Mouse (Mus musculus) embryonic facial prominence, embryonic 15.5 days (tissue): ENCODE data around the gene Zfp708. TPM values are rescaled to one million over a fixed set of nuclear protein-coding genes. Genes with fewer than 3 reads are reported as not detected.
"Not testable (repeated sequence)": the region's sequence is repeated elsewhere in the genome, so short reads cannot be mapped to it uniquely, and the experiment has no call there.

Source experiments
- ATAC-seq: fragments of 200-750 bp; cut with Nextera tagmentation; 2 replicates; pipeline ENCODE4 v1.8.0; 2017; ENCODE audit warnings: low read depth, moderate TSS enrichment; ENCODE audit not compliant: insufficient number of reproducible peaks, low FRiP score, low TSS enrichment
- H3K27ac ChIP-seq: fragments of 300-500 bp; sonication (generic); replicated peaks from 2 replicates; pipeline ENCODE4 v1.5.1; 2015; ENCODE audit warnings: mild to moderate bottlenecking, inconsistent platforms
- H3K27me3 ChIP-seq: fragments of 300-500 bp; sonication (generic); 2 replicates; pipeline ENCODE4 v1.6.1; 2015; ENCODE audit warnings: inconsistent platforms
- H3K36me3 ChIP-seq: fragments of 300-500 bp; sonication (generic); 2 replicates; pipeline ENCODE4 v1.6.1; 2015; ENCODE audit warnings: mild to moderate bottlenecking, inconsistent platforms
- H3K4me1 ChIP-seq: fragments of 300-500 bp; sonication (generic); 2 replicates; pipeline ENCODE4 v1.6.1; 2015; ENCODE audit warnings: inconsistent platforms
- H3K4me2 ChIP-seq: fragments of 300-500 bp; sonication (generic); replicated peaks from 2 replicates; pipeline ENCODE4 v1.6.1; 2015; ENCODE audit warnings: mild to moderate bottlenecking, inconsistent platforms
- H3K4me3 ChIP-seq: fragments of 300-500 bp; sonication (generic); replicated peaks from 2 replicates; pipeline ENCODE4 v1.5.1; 2015; ENCODE audit warnings: mild to moderate bottlenecking, inconsistent platforms
- H3K9ac ChIP-seq: fragments of 300-500 bp; sonication (generic); 2 replicates; pipeline ENCODE4 v1.6.1; 2015; ENCODE audit warnings: inconsistent platforms
- H3K9me3 ChIP-seq: fragments of 300-500 bp; sonication (generic); replicated peaks from 2 replicates; pipeline ENCODE4 v1.6.1; 2016; ENCODE audit warnings: inconsistent platforms
- WGBS: fragments of 180-500 bp; shearing (Covaris S2); methylation state at CpG from one replicate; pipeline ENCODE4 v1.1.7; 2015; 5-methylcytosine and 5-hydroxymethylcytosine counted together
- polyA plus RNA-seq: library from polyadenylated mRNA; unstranded; fragments of >200 nt; fragmentation: Nextera tagmentation; extraction: Ambion mirVana; gene quantifications from 2 replicates; pipeline ENCODE4 v1.2.1, GENCODE M21; 2015

Gene Zfp708
- 4.9 and 6.0 TPM in 2 replicates for polyA plus RNA-seq

GRCm38 (mm10) chr13:67097876-67098275 lies at the start of gene Zfp708:
TSS of gene Zfp708 (minus strand) at chr13:67097976.
- ATAC-seq = no peak
- no peak within 1 kb of the TSS for H3K4me3 ChIP-seq
- no peak within 1 kb of the TSS for H3K27ac ChIP-seq
- no peaks in the 10 kb centered on the region for H3K4me1 ChIP-seq
- no peaks in the 10 kb centered on the region for H3K27me3 ChIP-seq
- 0 out of 2 replicates have a peak, but pooled peaks cover 15% of the 10 kb centered on the region for H3K36me3 ChIP-seq
- no peak within 1 kb of the TSS for H3K4me2 ChIP-seq
- 91% methylated on average over 10 of the region's 10 CpGs for WGBS
- H3K9me3 ChIP-seq = no peaks in the 10 kb centered on the region
- no peak within 1 kb of the TSS for H3K9ac ChIP-seq

- Histone ChIP-seq H3K4me1 (no peaks in the 10 kb centered on the region), H3K27me3 (no peaks in the 10 kb centered on the region), H3K36me3 (no peaks in the 10 kb centered on the region), H3K4me3 (peak overlapping the region; percentile 73), H3K9ac (peak overlapping the region; percentile 66), H3K4me2 (peak overlapping the region; percentile 70), H3K27ac (no peak overlapping the region), H3K9me3 (no peaks in the 10 kb centered on the region)
- 1% methylated on average over 18 of the region's 18 CpGs for WGBS
- ATAC-seq = peak; percentile 90
These were observed 30.4 kb upstream of the Zfp708 start for GRCm38 (mm10) chr13:67128038-67128721.

GRCm38 (mm10) chr13:67127507-67127906 lies 29.7 kb upstream of the Zfp708 start:
- peak overlapping the region; percentile 70 for H3K4me2 ChIP-seq
- not testable (repeated sequence) for H3K27me3 ChIP-seq, ATAC-seq, H3K4me3 ChIP-seq, H3K36me3 ChIP-seq, H3K4me1 ChIP-seq, H3K9me3 ChIP-seq, H3K27ac ChIP-seq, H3K9ac ChIP-seq
- WGBS = 72% methylated on average over 10 of the region's 10 CpGs

- Histone ChIP-seq H3K4me1 (no peaks in the 10 kb centered on the region), H3K27ac (no peak overlapping the region), H3K4me2 (no peak overlapping the region), H3K9ac (no peak overlapping the region), H3K9me3 (no peaks in the 10 kb centered on the region), H3K27me3 (no peaks in the 10 kb centered on the region), H3K36me3 (no peaks in the 10 kb centered on the region), H3K4me3 (no peak overlapping the region)
- no peak for ATAC-seq
- WGBS = 88% methylated on average over 1 of the region's 1 CpGs
These were observed 26.7 kb upstream of the Zfp708 start for GRCm38 (mm10) chr13:67124460-67124859.

GRCm38 (mm10) chr13:67121360-67121759 lies 23.6 kb upstream of the Zfp708 start, which contains the start of gene Zfp759:
TSS of gene Zfp759 (plus strand) at chr13:67121660.
- not testable (repeated sequence) for H3K9me3 ChIP-seq, H3K4me2 ChIP-seq, H3K36me3 ChIP-seq, H3K27ac ChIP-seq, ATAC-seq, H3K4me3 ChIP-seq, H3K27me3 ChIP-seq, H3K4me1 ChIP-seq, H3K9ac ChIP-seq

GRCm38 (mm10) chr13:67116163-67116562 lies 18.4 kb upstream of the Zfp708 start, which contains the start of gene Rslcan18:
TSS of gene Rslcan18 (minus strand) at chr13:67116263.
- H3K27ac ChIP-seq, H3K9ac ChIP-seq, H3K27me3 ChIP-seq, H3K9me3 ChIP-seq, H3K36me3 ChIP-seq, H3K4me2 ChIP-seq, ATAC-seq, H3K4me3 ChIP-seq, H3K4me1 ChIP-seq: not testable (repeated sequence)
- WGBS = 90% methylated on average over 8 of the region's 8 CpGs

- Histone ChIP-seq H3K9me3 (no peaks in the 10 kb centered on the region), H3K9ac (no peak overlapping the region), H3K27ac (no peak overlapping the region), H3K36me3 (no peaks in the 10 kb centered on the region), H3K4me1 (no peaks in the 10 kb centered on the region), H3K27me3 (no peaks in the 10 kb centered on the region), H3K4me3 (no peak overlapping the region), H3K4me2 (no peak overlapping the region)
- no peak for ATAC-seq
- WGBS = 87% methylated on average over 2 of the region's 2 CpGs
These were observed 15.5 kb upstream of the Zfp708 start for GRCm38 (mm10) chr13:67113287-67113686.

GRCm38 (mm10) chr13:67112096-67112495 lies 14.3 kb upstream of the Zfp708 start:
- 79% methylated on average over 12 of the region's 12 CpGs for WGBS
- H3K9me3 ChIP-seq = no peaks in the 10 kb centered on the region
- H3K4me3 ChIP-seq = no peak overlapping the region
- no peak for ATAC-seq
- no peaks in the 10 kb centered on the region for H3K27me3 ChIP-seq
- H3K9ac ChIP-seq = no peak overlapping the region
- peaks cover 6% of the 10 kb centered on the region; the same call in 1 of the 2 replicates for H3K4me1 ChIP-seq
- H3K36me3 ChIP-seq = no peaks in the 10 kb centered on the region
- no peak overlapping the region for H3K4me2 ChIP-seq
- H3K27ac ChIP-seq = no peak overlapping the region

GRCm38 (mm10) chr13:67108821-67109206 lies 11.0 kb upstream of the Zfp708 start:
- Histone ChIP-seq H3K4me1 (peaks cover 6% of the 10 kb centered on the region; the same call in 1 of the 2 replicates), H3K4me3 (peak overlapping the region; percentile 66), H3K9me3 (no peaks in the 10 kb centered on the region; the same call in 1 of the 2 replicates), H3K9ac (no peak overlapping the region), H3K4me2 (peak overlapping the region; percentile 44), H3K27ac (0 out of 2 replicates have a peak overlapping the region, but pooled peaks have one; percentile 94), H3K36me3 (peaks cover 10% of the 10 kb centered on the region; the same call in 1 of the 2 replicates), H3K27me3 (no peaks in the 10 kb centered on the region)
- peak; percentile 26; the same call in 1 of the 2 replicates for ATAC-seq
- WGBS = 4% methylated on average over 9 of the region's 9 CpGs

- peak within 1 kb of the TSS; percentile 66 for H3K4me3 ChIP-seq
- under 1% methylated on average over 17 of the region's 17 CpGs for WGBS
- H3K4me2 ChIP-seq = peak within 1 kb of the TSS; percentile 61
- H3K27ac ChIP-seq = peak within 1 kb of the TSS; percentile 94
- no peaks in the 10 kb centered on the region; the same call in 1 of the 2 replicates for H3K9me3 ChIP-seq
- H3K9ac ChIP-seq = peak within 1 kb of the TSS; percentile 60
- peaks cover 10% of the 10 kb centered on the region; the same call in 1 of the 2 replicates for H3K36me3 ChIP-seq
- peaks cover 6% of the 10 kb centered on the region; the same call in 1 of the 2 replicates for H3K4me1 ChIP-seq
- H3K27me3 ChIP-seq = no peaks in the 10 kb centered on the region
- ATAC-seq = peak; percentile 94
These were observed 10.5 kb upstream of the Zfp708 start, which contains the start of gene Gm28557 for GRCm38 (mm10) chr13:67108194-67108820. TSS of gene Gm28557 (minus strand) at chr13:67108604.

- H3K9ac ChIP-seq = peak overlapping the region; percentile 60
- no peaks in the 10 kb centered on the region for H3K27me3 ChIP-seq
- peak overlapping the region; percentile 94 for H3K27ac ChIP-seq
- peaks cover 10% of the 10 kb centered on the region; the same call in 1 of the 2 replicates for H3K36me3 ChIP-seq
- H3K4me1 ChIP-seq = peaks cover 6% of the 10 kb centered on the region; the same call in 1 of the 2 replicates
- H3K4me2 ChIP-seq = peak overlapping the region; percentile 61
- ATAC-seq = no peak
- H3K4me3 ChIP-seq = peak overlapping the region; percentile 66
- WGBS = 64% methylated on average over 9 of the region's 9 CpGs
- H3K9me3 ChIP-seq = no peaks in the 10 kb centered on the region; the same call in 1 of the 2 replicates
These were observed 9.9 kb upstream of the Zfp708 start for GRCm38 (mm10) chr13:67107681-67108080.
